Mouse (Mus musculus) A20 (cell line): ENCODE data around the gene Stap1.

Source experiments
- DNase-seq: peaks from one replicate; pipeline ENCODE4 v3.0.0-alpha.2; 2011; ENCODE audit warnings: low read depth, low spot score

Stap1 gene

GRCm38 (mm10) chr5:86071538-86071937, at the start of gene Stap1:
Stap1 (plus strand) TSS chr5:86071746.
- DNase-seq = peak; percentile 87

GRCm38 (mm10) chr5:86029820-86030219, 41.7 kb upstream of the Stap1 start:
- DNase-seq = no peak

- DNase-seq = no peak
These were observed 8.0 kb upstream of the Stap1 start for GRCm38 (mm10) chr5:86063501-86063900.

GRCm38 (mm10) chr5:86065101-86065875, 6.3 kb upstream of the Stap1 start, which contains the start of gene Cenpc1:
Cenpc1 (minus strand) TSS chr5:86065583.
- peak; percentile 99 for DNase-seq

GRCm38 (mm10) chr5:86065876-86066550, 5.5 kb upstream of the Stap1 start:
- DNase-seq = no peak

- peak; percentile 93 for DNase-seq
These were observed 5.0 kb upstream of the Stap1 start for GRCm38 (mm10) chr5:86066551-86066929.

GRCm38 (mm10) chr5:86068451-86068850, 3.1 kb upstream of the Stap1 start:
- DNase-seq = no peak

- DNase-seq = no peak
These were observed 2.4 kb upstream of the Stap1 start for GRCm38 (mm10) chr5:86069121-86069520.

- peak; percentile 71 for DNase-seq
These were observed 1.3 kb downstream of the Stap1 start for GRCm38 (mm10) chr5:86072756-86073386.

GRCm38 (mm10) chr5:86078720-86079334, 7.3 kb downstream of the Stap1 start:
- peak; percentile 39 for DNase-seq

- no peak for DNase-seq
These were observed 12.4 kb downstream of the Stap1 start for GRCm38 (mm10) chr5:86083987-86084386.

- DNase-seq = no peak
These were observed 13.4 kb downstream of the Stap1 start for GRCm38 (mm10) chr5:86084979-86085378.

- peak; percentile 66 for DNase-seq
These were observed 15.2 kb downstream of the Stap1 start for GRCm38 (mm10) chr5:86086751-86087150.

- DNase-seq = no peak
These were observed 23.2 kb downstream of the Stap1 start for GRCm38 (mm10) chr5:86094754-86095153.

GRCm38 (mm10) chr5:86098988-86099387, 27.4 kb downstream of the Stap1 start:
- no peak for DNase-seq

- no peak for DNase-seq
These were observed 29.1 kb downstream of the Stap1 start for GRCm38 (mm10) chr5:86100621-86101020.

GRCm38 (mm10) chr5:86102176-86102575, 30.6 kb downstream of the Stap1 start:
- no peak for DNase-seq

- DNase-seq = no peak
These were observed 35.1 kb downstream of the Stap1 start for GRCm38 (mm10) chr5:86106610-86107009.

GRCm38 (mm10) chr5:86111074-86111473, 39.5 kb downstream of the Stap1 start:
- DNase-seq = no peak

- no peak for DNase-seq
These were observed 41.5 kb downstream of the Stap1 start for GRCm38 (mm10) chr5:86113037-86113436.

- no peak for DNase-seq
These were observed 42.5 kb downstream of the Stap1 start for GRCm38 (mm10) chr5:86113997-86114396.

GRCm38 (mm10) chr5:86118457-86119094, 47.0 kb downstream of the Stap1 start:
- DNase-seq = peak; percentile 45
